Mouse (Mus musculus): Measurements from ENCODE around the gene Arhgef40. TPM values are rescaled to one million over a fixed set of nuclear protein-coding genes. Genes with fewer than 3 reads are reported as not detected.
"Not testable (repeated sequence)": the region's sequence is repeated elsewhere in the genome, so short reads cannot be mapped to it uniquely, and the experiment has no call there.

Gene Arhgef40
- total and polyA plus RNA-seq, 3 experiments = 27.2 to 49.0 (median 27.8) TPM

DNA sequence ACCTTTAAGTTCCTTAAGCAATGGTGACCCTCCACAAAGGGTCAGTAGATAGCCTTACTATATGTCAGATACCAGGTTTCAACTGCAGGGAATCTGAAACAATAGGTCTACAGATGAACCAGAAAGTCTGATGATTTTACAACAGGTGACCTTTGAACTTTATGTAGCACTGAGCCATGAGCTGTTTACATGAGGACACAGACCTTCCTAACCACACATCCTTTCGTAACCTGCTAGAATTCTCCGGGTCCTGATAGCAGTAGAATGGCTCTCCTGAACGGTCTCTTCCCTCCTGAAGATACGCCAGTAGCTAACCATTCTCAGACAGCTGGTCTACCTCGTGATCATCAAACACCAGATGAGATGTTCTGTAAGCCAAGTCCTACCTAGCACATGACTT, 54.8 kb downstream of the Arhgef40 start:
- no peaks in the 10 kb centered on the region for H3K79me2 ChIP-seq (replicated peaks; ENCODE audit: control insufficient read depth, insufficient read depth, low read length)
- no peak overlapping the region for H3K9ac ChIP-seq (ENCODE audit: low read depth, low read length)
- no peak overlapping the region for H3K27ac ChIP-seq
- no peaks in the 10 kb centered on the region for H3K27me3 ChIP-seq (ENCODE audit: control insufficient read depth, insufficient read depth, low read length)
- no peak for TF ChIP-seq POLR2A (IDR thresholded peaks at IDR 0.05; ENCODE audit: insufficient read depth, low read depth, low read length)
- no peak for TF ChIP-seq CTCF (IDR thresholded peaks at IDR 0.05)
- no peak for TF ChIP-seq EP300 (IDR thresholded peaks at IDR 0.05; ENCODE audit: insufficient read depth, low read depth, low read length)
- peaks cover 2% of the 10 kb centered on the region for H3K36me3 ChIP-seq (ENCODE audit: control insufficient read depth, insufficient read depth, low read length)
- 81% methylated on average over 5 of the region's 5 CpGs for WGBS
- no peaks in the 10 kb centered on the region; the same call in 1 of the 2 replicates for H3K4me1 ChIP-seq (ENCODE audit: control insufficient read depth, insufficient read depth, low read length)
- no peak overlapping the region for H3K4me3 ChIP-seq
- intact Hi-C loops (cut with DNase I) = no loop called here
- no peak for DNase-seq

- H3K36me3 ChIP-seq (ENCODE audit: control insufficient read depth, insufficient read depth, low read length); intact Hi-C loops (cut with DNase I); DNase-seq; H3K9ac ChIP-seq (ENCODE audit: low read depth, low read length); H3K4me1 ChIP-seq (ENCODE audit: control insufficient read depth, insufficient read depth, low read length); H3K79me2 ChIP-seq (replicated peaks; ENCODE audit: control insufficient read depth, insufficient read depth, low read length); H3K4me3 ChIP-seq; H3K27me3 ChIP-seq (ENCODE audit: control insufficient read depth, insufficient read depth, low read length): not testable (repeated sequence)
- peak within 1 kb of the TSS; percentile 27 for H3K27ac ChIP-seq
- 49% methylated on average over 3 of the region's 3 CpGs for WGBS
Observed at GRCm38 (mm10) chr14:52042359-52042758, 57.8 kb downstream of the Arhgef40 start, which contains the start of gene Olfr221. Gene Olfr221, minus strand, starts transcription at chr14:52042459.

GRCm38 (mm10) chr14:52043446-52043845, 58.9 kb downstream of the Arhgef40 start:
- no peaks in the 10 kb centered on the region for H3K79me2 ChIP-seq (replicated peaks; ENCODE audit: control insufficient read depth, insufficient read depth, low read length)
- H3K27me3 ChIP-seq (ENCODE audit: control insufficient read depth, insufficient read depth, low read length) = no peaks in the 10 kb centered on the region
- no peak overlapping the region for H3K9ac ChIP-seq (ENCODE audit: low read depth, low read length)
- H3K4me1 ChIP-seq (ENCODE audit: control insufficient read depth, insufficient read depth, low read length) = no peaks in the 10 kb centered on the region; the same call in 1 of the 2 replicates
- peaks cover 2% of the 10 kb centered on the region for H3K36me3 ChIP-seq (ENCODE audit: control insufficient read depth, insufficient read depth, low read length)
- TF ChIP-seq EP300 (IDR thresholded peaks at IDR 0.05; ENCODE audit: insufficient read depth, low read depth, low read length) (no peak), POLR2A (IDR thresholded peaks at IDR 0.05; ENCODE audit: insufficient read depth, low read depth, low read length) (no peak), CTCF (IDR thresholded peaks at IDR 0.05) (no peak)
- H3K27ac ChIP-seq = peak overlapping the region; percentile 27
- peak in 1 of 2 experiments; percentile 8 for DNase-seq
- 31% methylated on average over 6 of the region's 6 CpGs for WGBS
- intact Hi-C loops (cut with DNase I) = no loop called here
- H3K4me3 ChIP-seq = no peak overlapping the region

DNA sequence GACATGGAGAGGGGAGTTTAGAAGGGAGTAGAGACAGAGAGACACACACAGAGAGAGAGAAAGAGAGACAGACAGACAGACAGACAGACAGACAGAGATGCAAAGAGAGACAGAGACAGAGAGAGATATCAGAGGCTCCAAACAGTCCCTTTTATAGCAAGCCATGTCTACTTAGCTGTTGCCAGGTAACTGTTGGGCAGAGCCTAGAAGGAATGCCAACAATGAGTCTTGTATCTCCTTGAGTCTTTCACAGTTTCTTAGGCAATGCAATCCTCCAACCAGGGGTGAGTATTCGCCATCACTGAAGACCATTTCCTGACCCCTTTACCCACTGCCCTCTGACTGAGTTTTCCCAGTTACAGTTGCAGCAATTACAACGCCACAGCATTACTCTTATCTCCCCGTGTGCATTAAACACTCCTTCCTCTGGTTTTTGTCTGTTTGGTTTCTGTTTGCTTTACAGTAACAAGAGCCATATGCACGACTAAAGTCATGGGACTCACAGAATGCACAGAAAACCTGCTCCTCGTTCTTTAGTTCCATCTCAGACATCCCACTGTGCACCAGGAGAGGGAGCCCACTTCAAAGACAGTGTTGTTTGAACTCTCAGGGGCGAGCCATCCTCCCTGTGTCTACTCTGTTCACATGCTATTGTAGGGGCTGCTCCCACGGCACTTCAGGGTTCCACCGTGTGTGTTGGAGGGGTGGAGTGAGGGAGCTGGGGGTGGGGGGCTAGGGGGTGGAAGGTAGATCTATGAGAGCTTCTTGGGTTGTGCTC, 60.6 kb downstream of the Arhgef40 start:
- H3K9ac ChIP-seq (ENCODE audit: low read depth, low read length) = no peak overlapping the region
- no peak for DNase-seq
- intact Hi-C loops (cut with DNase I) = no loop called here
- TF ChIP-seq CTCF (IDR thresholded peaks at IDR 0.05) (peak; percentile 57), EP300 (IDR thresholded peaks at IDR 0.05; ENCODE audit: insufficient read depth, low read depth, low read length) (no peak)
- no peaks in the 10 kb centered on the region for H3K79me2 ChIP-seq (replicated peaks; ENCODE audit: control insufficient read depth, insufficient read depth, low read length)
- no peak overlapping the region for H3K27ac ChIP-seq
- no peak overlapping the region for H3K4me3 ChIP-seq
- no peaks in the 10 kb centered on the region; the same call in 1 of the 2 replicates for H3K4me1 ChIP-seq (ENCODE audit: control insufficient read depth, insufficient read depth, low read length)
- H3K27me3 ChIP-seq (ENCODE audit: control insufficient read depth, insufficient read depth, low read length) = no peaks in the 10 kb centered on the region
- H3K36me3 ChIP-seq (ENCODE audit: control insufficient read depth, insufficient read depth, low read length) = peaks cover 2% of the 10 kb centered on the region
- WGBS = 12% methylated on average over 8 of the region's 8 CpGs

- H3K4me1 ChIP-seq (ENCODE audit: control insufficient read depth, insufficient read depth, low read length) = no peaks in the 10 kb centered on the region; the same call in 1 of the 2 replicates
- peaks cover 2% of the 10 kb centered on the region for H3K36me3 ChIP-seq (ENCODE audit: control insufficient read depth, insufficient read depth, low read length)
- H3K27ac ChIP-seq = no peak overlapping the region
- no peak for TF ChIP-seq CTCF (IDR thresholded peaks at IDR 0.05)
- TF ChIP-seq EP300 (IDR thresholded peaks at IDR 0.05; ENCODE audit: insufficient read depth, low read depth, low read length) = no peak
- TF ChIP-seq POLR2A (IDR thresholded peaks at IDR 0.05; ENCODE audit: insufficient read depth, low read depth, low read length) = no peak
- no peaks in the 10 kb centered on the region for H3K79me2 ChIP-seq (replicated peaks; ENCODE audit: control insufficient read depth, insufficient read depth, low read length)
- WGBS = 75% methylated on average over 9 of the region's 9 CpGs
- no peak for DNase-seq
- intact Hi-C loops (cut with DNase I) = no loop called here
- H3K9ac ChIP-seq (ENCODE audit: low read depth, low read length) = no peak overlapping the region
- no peak overlapping the region for H3K4me3 ChIP-seq
- no peaks in the 10 kb centered on the region for H3K27me3 ChIP-seq (ENCODE audit: control insufficient read depth, insufficient read depth, low read length)
Observed at GRCm38 (mm10) chr14:52045966-52046565, 61.5 kb downstream of the Arhgef40 start.

- H3K4me3 ChIP-seq; H3K27ac ChIP-seq; H3K9ac ChIP-seq (ENCODE audit: low read depth, low read length); DNase-seq; intact Hi-C loops (cut with DNase I); H3K27me3 ChIP-seq (ENCODE audit: control insufficient read depth, insufficient read depth, low read length); H3K36me3 ChIP-seq (ENCODE audit: control insufficient read depth, insufficient read depth, low read length); H3K4me1 ChIP-seq (ENCODE audit: control insufficient read depth, insufficient read depth, low read length); H3K79me2 ChIP-seq (replicated peaks; ENCODE audit: control insufficient read depth, insufficient read depth, low read length): not testable (repeated sequence)
- WGBS = 96% methylated on average over 3 of the region's 3 CpGs
Observed at GRCm38 (mm10) chr14:52052720-52053119, 68.2 kb downstream of the Arhgef40 start.

Other genes with a start within 250 kb of the Arhgef40 start
- not detected for gene Ang4, start 211.1 kb upstream of the Arhgef40 start, total RNA-seq (2021)
- not detected in 2 replicates for gene Ang4, start 211.1 kb upstream of the Arhgef40 start, polyA plus RNA-seq (2012; rRNA removed)
- not detected for gene AY358078, start 184.7 kb upstream of the Arhgef40 start, total RNA-seq (2021)
- not detected in 2 replicates for gene AY358078, start 184.7 kb upstream of the Arhgef40 start, polyA plus RNA-seq (2012; rRNA removed)
- not detected for gene Ear6, start 131.0 kb upstream of the Arhgef40 start, total RNA-seq (2021)
- gene Ear6, start 131.0 kb upstream of the Arhgef40 start, polyA plus RNA-seq (2012; rRNA removed) = not detected in 2 replicates
- 10 to 100 TPM; 20.1 to 20.7 TPM for gene Mettl17, start 99.9 kb upstream of the Arhgef40 start, total RNA-seq (2021)
- 21.1 and 24.8 TPM in 2 replicates for gene Mettl17, start 99.9 kb upstream of the Arhgef40 start, polyA plus RNA-seq (2012; rRNA removed)
- under 1 TPM; 0.16 to 0.25 TPM for gene Slc39a2, start 91.8 kb upstream of the Arhgef40 start, total RNA-seq (2021)
- 0.53 and 1.7 TPM in 2 replicates for gene Slc39a2, start 91.8 kb upstream of the Arhgef40 start, polyA plus RNA-seq (2012; rRNA removed)
- gene Ndrg2, start 70.6 kb upstream of the Arhgef40 start, total RNA-seq (2021) = 1,000 to 10,000 TPM; 1,274 to 1,571 TPM
- 2,120 and 2,574 TPM in 2 replicates for gene Ndrg2, start 70.6 kb upstream of the Arhgef40 start, polyA plus RNA-seq (2012; rRNA removed)
- not detected for gene Tppp2, start 66.3 kb upstream of the Arhgef40 start, total RNA-seq (2021)
- gene Tppp2, start 66.3 kb upstream of the Arhgef40 start, polyA plus RNA-seq (2012; rRNA removed) = 0.16 and 0.32 TPM in 2 replicates
- not detected for gene Rnase13, start 61.9 kb upstream of the Arhgef40 start, total RNA-seq (2021)
- not detected in 2 replicates for gene Rnase13, start 61.9 kb upstream of the Arhgef40 start, polyA plus RNA-seq (2012; rRNA removed)
- 1 to 10 TPM; 2.2 to 4.2 TPM for gene Tmem253, start 30.9 kb downstream of the Arhgef40 start, total RNA-seq (2021)
- 2.8 and 3.8 TPM in 2 replicates for gene Tmem253, start 30.9 kb downstream of the Arhgef40 start, polyA plus RNA-seq (2012; rRNA removed)
- gene Zfp219, start 36.0 kb downstream of the Arhgef40 start, total RNA-seq (2021) = 10 to 100 TPM; 26.8 to 30.0 TPM
- 38.6 and 42.0 TPM in 2 replicates for gene Zfp219, start 36.0 kb downstream of the Arhgef40 start, polyA plus RNA-seq (2012; rRNA removed)
- gene Olfr221, start 57.7 kb downstream of the Arhgef40 start, total RNA-seq (2021) = not detected
- gene Olfr221, start 57.7 kb downstream of the Arhgef40 start, polyA plus RNA-seq (2012; rRNA removed) = not detected in 2 replicates
- gene Hnrnpc, start 119.3 kb downstream of the Arhgef40 start, total RNA-seq (2021) = 100 to 1,000 TPM; 137 to 147 TPM
- 70.7 and 140 TPM in 2 replicates for gene Hnrnpc, start 119.3 kb downstream of the Arhgef40 start, polyA plus RNA-seq (2012; rRNA removed)
- gene Rpgrip1, start 126.0 kb downstream of the Arhgef40 start, total RNA-seq (2021) = under 1 TPM; 0.16 to 0.23 TPM
- gene Rpgrip1, start 126.0 kb downstream of the Arhgef40 start, polyA plus RNA-seq (2012; rRNA removed) = 0.59 and 0.98 TPM in 2 replicates
- 10 to 100 TPM; 23.9 to 24.7 TPM for gene Supt16, start 212.7 kb downstream of the Arhgef40 start, total RNA-seq (2021)
- gene Supt16, start 212.7 kb downstream of the Arhgef40 start, polyA plus RNA-seq (2012; rRNA removed) = 5.3 and 8.8 TPM in 2 replicates

Measured in heart, adult 2 months (tissue).